Mouse (Mus musculus): ENCODE measurements around the gene Ppp1r3d.

Ppp1r3d gene

GRCm38 (mm10) chr2:178413481-178414260, 601 bp downstream of the Ppp1r3d start:
- DNase-seq, result peak; percentile 49

- no peak for DNase-seq
Measured at GRCm38 (mm10) chr2:178413081-178413480, 1.2 kb downstream of the Ppp1r3d start.

DNA sequence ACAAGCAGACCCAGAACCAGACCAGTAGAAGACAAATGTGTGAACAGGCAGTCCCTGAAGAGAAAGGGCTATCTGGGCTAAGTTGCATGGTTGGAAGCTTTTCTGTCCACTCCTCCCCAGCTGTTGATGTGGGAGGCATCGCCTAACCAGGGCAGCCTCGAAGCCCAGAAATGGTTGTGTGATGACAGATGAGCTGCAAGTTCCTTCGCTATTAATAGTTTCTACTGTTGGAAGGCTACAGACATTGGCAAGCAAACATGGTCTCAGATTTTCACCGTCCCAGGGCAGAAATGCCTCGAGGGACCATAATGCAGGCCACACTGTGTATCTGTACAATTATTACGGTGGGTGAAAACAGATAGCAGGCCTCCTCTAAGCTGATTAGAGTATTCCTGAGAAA, 1.7 kb downstream of the Ppp1r3d start:
- DNase-seq, result no peak

DNA sequence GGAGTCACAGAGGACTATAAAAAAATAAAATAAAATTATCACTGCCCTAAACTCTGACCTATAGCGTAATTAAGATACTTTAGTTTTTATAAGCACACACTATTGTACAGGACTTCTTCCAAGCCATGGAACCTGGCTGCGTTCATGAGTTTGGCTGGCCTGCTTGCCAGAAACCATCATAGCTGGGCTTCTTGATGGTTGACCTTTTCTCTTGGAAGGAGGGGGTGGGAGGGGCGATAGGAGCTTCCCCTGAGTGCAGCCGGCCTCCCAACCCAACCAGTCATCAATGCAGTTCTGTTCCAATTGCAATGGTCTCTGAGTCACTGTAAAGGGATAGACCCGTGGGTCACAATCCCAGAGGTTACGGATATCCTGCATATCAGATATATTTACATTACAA, 4.0 kb downstream of the Ppp1r3d start:
- no peak for DNase-seq

- no peak for DNase-seq
Measured at GRCm38 (mm10) chr2:178409024-178409423, 5.2 kb downstream of the Ppp1r3d start.

- no peak for DNase-seq
Measured at GRCm38 (mm10) chr2:178407053-178407815, 7.0 kb downstream of the Ppp1r3d start, which contains the start of gene Sycp2. Gene Sycp2 (minus strand): TSS chr2:178407685.

Data from right cerebral cortex, postnatal 14 days (tissue).